Mouse (Mus musculus): ENCODE data around the gene Minos1. TPM values are rescaled to one million over a fixed set of nuclear protein-coding genes. Genes with fewer than 3 reads are reported as not detected.

Gene Minos1
- polyA plus RNA-seq, 1 experiment from 2014 or later = 555 TPM

GRCm38 (mm10) chr4:139136011-139136410 lies 5.1 kb upstream of the Minos1 start:
- Histone ChIP-seq H3K4me2 (ENCODE audit: low read depth, low read length) (no peak overlapping the region), H3K9me3 (ENCODE audit: control insufficient read depth, low read length) (no peaks in the 10 kb centered on the region), H3K27me3 (replicated peaks; ENCODE audit: control insufficient read depth, insufficient read depth, low read length) (no peaks in the 10 kb centered on the region), H3K27ac (replicated peaks; ENCODE audit: low read depth, low read length) (no peak overlapping the region), H3K36me3 (ENCODE audit: control insufficient read depth, insufficient read depth, low read length) (no peaks in the 10 kb centered on the region), H3K9ac (ENCODE audit: low read depth, low read length) (no peak overlapping the region), H3K4me1 (ENCODE audit: control insufficient read depth, insufficient read depth, low read length) (no peaks in the 10 kb centered on the region), H3K4me3 (ENCODE audit: low read depth, low read length) (no peak overlapping the region)
- WGBS = 88% methylated on average over 2 of the region's 2 CpGs
- DNase-seq (ENCODE audit: low spot score) (no peak), ATAC-seq (ENCODE audit: low read depth) (no peak)

GRCm38 (mm10) chr4:139133109-139133508 lies 2.2 kb upstream of the Minos1 start:
- H3K4me3 ChIP-seq (ENCODE audit: low read depth, low read length) = no peak overlapping the region
- H3K9ac ChIP-seq (ENCODE audit: low read depth, low read length) = no peak overlapping the region
- H3K4me2 ChIP-seq (ENCODE audit: low read depth, low read length) = no peak overlapping the region
- DNase-seq (ENCODE audit: low spot score) (no peak), ATAC-seq (ENCODE audit: low read depth) (no peak)
- no peaks in the 10 kb centered on the region for H3K36me3 ChIP-seq (ENCODE audit: control insufficient read depth, insufficient read depth, low read length)
- no peaks in the 10 kb centered on the region for H3K27me3 ChIP-seq (replicated peaks; ENCODE audit: control insufficient read depth, insufficient read depth, low read length)
- H3K27ac ChIP-seq (replicated peaks; ENCODE audit: low read depth, low read length) = no peak overlapping the region
- H3K4me1 ChIP-seq (ENCODE audit: control insufficient read depth, insufficient read depth, low read length) = peaks cover 8% of the 10 kb centered on the region; the same call in 1 of the 2 replicates
- no peaks in the 10 kb centered on the region for H3K9me3 ChIP-seq (ENCODE audit: control insufficient read depth, low read length)
- 76% methylated on average over 5 of the region's 5 CpGs for WGBS

- 84% methylated on average over 14 of the region's 14 CpGs for WGBS
- no peak overlapping the region for H3K27ac ChIP-seq (replicated peaks; ENCODE audit: low read depth, low read length)
- peaks cover 1% of the 10 kb centered on the region; the same call in 1 of the 2 replicates for H3K9me3 ChIP-seq (ENCODE audit: control insufficient read depth, low read length)
- no peak overlapping the region for H3K9ac ChIP-seq (ENCODE audit: low read depth, low read length)
- no peak for ATAC-seq (ENCODE audit: low read depth)
- no peaks in the 10 kb centered on the region for H3K27me3 ChIP-seq (replicated peaks; ENCODE audit: control insufficient read depth, insufficient read depth, low read length)
- H3K4me2 ChIP-seq (ENCODE audit: low read depth, low read length) = peak overlapping the region; percentile 92; the same call in 1 of the 2 replicates
- no peaks in the 10 kb centered on the region for H3K36me3 ChIP-seq (ENCODE audit: control insufficient read depth, insufficient read depth, low read length)
- peaks cover 8% of the 10 kb centered on the region; the same call in 1 of the 2 replicates for H3K4me1 ChIP-seq (ENCODE audit: control insufficient read depth, insufficient read depth, low read length)
- peak overlapping the region; percentile 98; the same call in 1 of the 2 replicates for H3K4me3 ChIP-seq (ENCODE audit: low read depth, low read length)
- DNase-seq (ENCODE audit: low spot score) = no peak
Measured at GRCm38 (mm10) chr4:139131858-139132672, 1.2 kb upstream of the Minos1 start.

GRCm38 (mm10) chr4:139129806-139130700 lies 860 bp downstream of the Minos1 start:
- DNase-seq (ENCODE audit: low spot score) = no peak

GRCm38 (mm10) chr4:139126475-139126874 lies 4.4 kb downstream of the Minos1 start:
- Histone ChIP-seq H3K27ac (replicated peaks; ENCODE audit: low read depth, low read length) (no peak overlapping the region), H3K27me3 (replicated peaks; ENCODE audit: control insufficient read depth, insufficient read depth, low read length) (no peaks in the 10 kb centered on the region), H3K9me3 (ENCODE audit: control insufficient read depth, low read length) (peaks cover 6% of the 10 kb centered on the region; the same call in 1 of the 2 replicates), H3K9ac (ENCODE audit: low read depth, low read length) (no peak overlapping the region), H3K4me3 (ENCODE audit: low read depth, low read length) (no peak overlapping the region), H3K36me3 (ENCODE audit: control insufficient read depth, insufficient read depth, low read length) (no peaks in the 10 kb centered on the region), H3K4me1 (ENCODE audit: control insufficient read depth, insufficient read depth, low read length) (peaks cover 8% of the 10 kb centered on the region; the same call in 1 of the 2 replicates), H3K4me2 (ENCODE audit: low read depth, low read length) (no peak overlapping the region)
- DNase-seq (ENCODE audit: low spot score) (no peak), ATAC-seq (ENCODE audit: low read depth) (no peak)
- 93% methylated on average over 3 of the region's 3 CpGs for WGBS

More at GRCm38 (mm10) chr4:139129806-139130700, 860 bp downstream of the Minos1 start:
- Histone ChIP-seq H3K27ac (replicated peaks; ENCODE audit: low read depth, low read length) (peak overlapping the region; percentile 91), H3K4me1 (ENCODE audit: control insufficient read depth, insufficient read depth, low read length) (peaks cover 8% of the 10 kb centered on the region; the same call in 1 of the 2 replicates), H3K4me3 (ENCODE audit: low read depth, low read length) (peak overlapping the region; percentile 98), H3K4me2 (ENCODE audit: low read depth, low read length) (peak overlapping the region; percentile 92), H3K9me3 (ENCODE audit: control insufficient read depth, low read length) (peaks cover 6% of the 10 kb centered on the region; the same call in 1 of the 2 replicates), H3K27me3 (replicated peaks; ENCODE audit: control insufficient read depth, insufficient read depth, low read length) (no peaks in the 10 kb centered on the region), H3K36me3 (ENCODE audit: control insufficient read depth, insufficient read depth, low read length) (no peaks in the 10 kb centered on the region), H3K9ac (ENCODE audit: low read depth, low read length) (peak overlapping the region; percentile 97)
- 3% methylated on average over 44 of the region's 57 CpGs for WGBS
- ATAC-seq (ENCODE audit: low read depth) = peak; percentile 53

- no peak overlapping the region for H3K4me3 ChIP-seq (ENCODE audit: low read depth, low read length)
- ATAC-seq (ENCODE audit: low read depth) = no peak
Measured at GRCm38 (mm10) chr4:139124940-139125339, 6.0 kb downstream of the Minos1 start.

GRCm38 (mm10) chr4:139122557-139122956 lies 8.4 kb downstream of the Minos1 start:
- DNase-seq (ENCODE audit: low spot score) = no peak
- Histone ChIP-seq H3K36me3 (ENCODE audit: control insufficient read depth, insufficient read depth, low read length) (no peaks in the 10 kb centered on the region), H3K27ac (replicated peaks; ENCODE audit: low read depth, low read length) (no peak overlapping the region), H3K9ac (ENCODE audit: low read depth, low read length) (no peak overlapping the region), H3K4me1 (ENCODE audit: control insufficient read depth, insufficient read depth, low read length) (peaks cover 18% of the 10 kb centered on the region), H3K9me3 (ENCODE audit: control insufficient read depth, low read length) (peaks cover 6% of the 10 kb centered on the region; the same call in 1 of the 2 replicates), H3K4me3 (ENCODE audit: low read depth, low read length) (no peak overlapping the region), H3K4me2 (ENCODE audit: low read depth, low read length) (no peak overlapping the region), H3K27me3 (replicated peaks; ENCODE audit: control insufficient read depth, insufficient read depth, low read length) (no peaks in the 10 kb centered on the region)
- ATAC-seq (ENCODE audit: low read depth) = no peak
- WGBS = 97% methylated on average over 4 of the region's 4 CpGs

More at GRCm38 (mm10) chr4:139124940-139125339, 6.0 kb downstream of the Minos1 start:
- no peak overlapping the region for H3K4me2 ChIP-seq (ENCODE audit: low read depth, low read length)
- no peak overlapping the region for H3K9ac ChIP-seq (ENCODE audit: low read depth, low read length)
- H3K27ac ChIP-seq (replicated peaks; ENCODE audit: low read depth, low read length) = no peak overlapping the region
- peaks cover 20% of the 10 kb centered on the region for H3K4me1 ChIP-seq (ENCODE audit: control insufficient read depth, insufficient read depth, low read length)
- WGBS = 93% methylated on average over 6 of the region's 6 CpGs
- DNase-seq (ENCODE audit: low spot score) = no peak
- H3K36me3 ChIP-seq (ENCODE audit: control insufficient read depth, insufficient read depth, low read length) = no peaks in the 10 kb centered on the region
- H3K27me3 ChIP-seq (replicated peaks; ENCODE audit: control insufficient read depth, insufficient read depth, low read length) = no peaks in the 10 kb centered on the region
- H3K9me3 ChIP-seq (ENCODE audit: control insufficient read depth, low read length) = peaks cover 6% of the 10 kb centered on the region; the same call in 1 of the 2 replicates

- Histone ChIP-seq H3K9ac (ENCODE audit: low read depth, low read length) (no peak overlapping the region), H3K27me3 (replicated peaks; ENCODE audit: control insufficient read depth, insufficient read depth, low read length) (no peaks in the 10 kb centered on the region), H3K4me3 (ENCODE audit: low read depth, low read length) (no peak overlapping the region), H3K9me3 (ENCODE audit: control insufficient read depth, low read length) (no peaks in the 10 kb centered on the region), H3K4me2 (ENCODE audit: low read depth, low read length) (no peak overlapping the region), H3K36me3 (ENCODE audit: control insufficient read depth, insufficient read depth, low read length) (no peaks in the 10 kb centered on the region), H3K4me1 (ENCODE audit: control insufficient read depth, insufficient read depth, low read length) (peaks cover 18% of the 10 kb centered on the region), H3K27ac (replicated peaks; ENCODE audit: low read depth, low read length) (no peak overlapping the region)
- 45% methylated on average over 7 of the region's 7 CpGs for WGBS
- no peak for ATAC-seq (ENCODE audit: low read depth)
- no peak for DNase-seq (ENCODE audit: low spot score)
Measured at GRCm38 (mm10) chr4:139120998-139121397, 9.9 kb downstream of the Minos1 start.

Measured in embryonic facial prominence, embryonic 14.5 days (tissue).